Mouse (Mus musculus): ENCODE results near the gene Cdc34. TPM values are rescaled to one million over a fixed set of nuclear protein-coding genes. Genes with fewer than 3 reads are reported as not detected.

Gene Cdc34
- polyA plus RNA-seq, 1 experiment from 2014 or later, result 164 TPM

- Histone ChIP-seq H3K9me3 (replicated peaks) (0 out of 2 replicates have a peak, but pooled peaks cover 4% of the 10 kb centered on the region), H3K27me3 (no peaks in the 10 kb centered on the region), H3K27ac (no peak overlapping the region), H3K4me3 (replicated peaks) (no peak overlapping the region), H3K4me2 (no peak overlapping the region), H3K36me3 (peaks cover 65% of the 10 kb centered on the region), H3K9ac (no peak overlapping the region), H3K4me1 (replicated peaks) (peaks cover 28% of the 10 kb centered on the region)
- 94% methylated on average over 6 of the region's 6 CpGs for WGBS (ENCODE audit: insufficient replicate concordance)
- DNase-seq (no peak), ATAC-seq (ENCODE audit: low read depth) (no peak)
Observed at GRCm38 (mm10) chr10:79687513-79687912, 5.5 kb downstream of the Cdc34 start.

DNA sequence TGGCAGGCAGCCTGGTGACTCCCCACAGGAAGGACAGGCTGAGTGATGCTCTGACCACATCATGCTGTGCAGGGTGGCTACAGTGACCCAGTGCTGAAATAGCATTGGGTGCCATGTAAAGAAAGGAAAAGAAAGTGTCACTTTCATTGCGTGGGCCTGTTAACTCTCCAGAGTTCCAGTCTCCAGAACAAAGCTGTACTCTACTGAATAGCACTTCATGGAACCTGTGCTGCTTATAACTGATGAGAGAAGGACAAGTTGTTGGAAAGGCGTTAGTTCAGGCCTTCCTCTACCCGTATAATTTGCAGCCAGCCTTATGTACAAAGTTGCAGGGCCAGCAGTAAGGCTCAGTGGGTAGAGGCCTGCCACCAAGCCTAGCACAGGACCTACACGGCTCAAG is 6.7 kb downstream of the Cdc34 start, which contains the start of gene Gzmm:
Gene Gzmm (plus strand): TSS at position 301 of the 400 bp plus-strand sequence.
- WGBS (ENCODE audit: insufficient replicate concordance), result 83% methylated on average over 4 of the region's 4 CpGs
- 0 out of 2 replicates have a peak, but pooled peaks cover 4% of the 10 kb centered on the region for H3K9me3 ChIP-seq (replicated peaks)
- H3K36me3 ChIP-seq, result peaks cover 64% of the 10 kb centered on the region
- H3K4me3 ChIP-seq (replicated peaks), result no peak within 1 kb of the TSS
- no peak for ATAC-seq (ENCODE audit: low read depth)
- no peak within 1 kb of the TSS for H3K4me2 ChIP-seq
- no peak for DNase-seq
- H3K27me3 ChIP-seq, result no peaks in the 10 kb centered on the region
- no peak within 1 kb of the TSS for H3K27ac ChIP-seq
- H3K4me1 ChIP-seq (replicated peaks), result peaks cover 16% of the 10 kb centered on the region
- no peak within 1 kb of the TSS for H3K9ac ChIP-seq

DNA sequence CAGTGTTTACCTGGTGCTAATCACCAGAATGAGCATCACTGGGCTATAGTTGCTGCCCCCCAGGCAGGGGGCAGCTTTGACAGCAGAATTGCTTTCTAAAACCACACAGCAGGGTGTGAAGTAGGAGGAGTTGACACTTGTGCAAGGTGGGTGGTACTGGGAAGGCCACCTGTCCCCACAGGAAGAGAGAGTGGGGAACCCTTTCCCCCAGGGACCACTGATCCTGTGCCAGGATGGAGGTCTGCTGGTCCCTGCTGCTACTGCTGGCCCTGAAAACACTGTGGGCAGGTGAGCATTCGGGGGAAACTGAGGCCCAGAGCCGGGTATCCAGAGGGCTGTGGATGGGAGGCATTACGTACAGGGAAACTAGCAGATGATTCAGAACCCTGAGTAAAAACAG is 7.2 kb downstream of the Cdc34 start:
- H3K4me2 ChIP-seq, result no peak overlapping the region
- H3K36me3 ChIP-seq, result peaks cover 59% of the 10 kb centered on the region
- ATAC-seq (ENCODE audit: low read depth) (no peak), DNase-seq (no peak)
- no peak overlapping the region for H3K27ac ChIP-seq
- no peaks in the 10 kb centered on the region for H3K27me3 ChIP-seq
- H3K9me3 ChIP-seq (replicated peaks), result 0 out of 2 replicates have a peak, but pooled peaks cover 4% of the 10 kb centered on the region
- no peak overlapping the region for H3K9ac ChIP-seq
- 83% methylated on average over 3 of the region's 3 CpGs for WGBS (ENCODE audit: insufficient replicate concordance)
- peaks cover 12% of the 10 kb centered on the region for H3K4me1 ChIP-seq (replicated peaks)
- no peak overlapping the region for H3K4me3 ChIP-seq (replicated peaks)

DNA sequence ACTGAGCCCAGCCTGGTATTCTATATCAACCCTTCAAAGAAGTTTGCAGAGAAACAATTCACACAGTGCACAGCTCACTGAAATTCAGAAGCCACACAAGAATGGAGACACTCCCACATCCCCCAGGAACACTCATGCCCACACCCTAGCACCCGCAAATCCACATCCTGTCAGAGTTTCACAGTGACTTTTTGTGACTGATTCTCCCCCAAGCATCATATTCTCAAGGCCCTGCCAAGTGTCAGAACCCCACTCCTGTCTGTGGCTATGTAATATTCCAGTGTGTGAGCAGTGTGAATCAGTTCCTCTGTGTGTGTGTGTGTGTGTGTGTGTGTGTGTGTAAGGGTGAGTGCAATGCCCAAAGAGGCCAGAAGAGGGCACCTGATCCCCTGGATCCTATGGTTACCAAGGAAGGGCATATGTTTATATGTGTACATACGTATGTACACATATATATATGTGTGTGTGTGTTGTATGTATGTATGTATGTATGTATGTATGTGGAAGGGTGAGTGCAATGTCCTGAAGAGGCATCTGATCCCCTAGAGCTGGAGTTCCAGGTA is 10.1 kb downstream of the Cdc34 start:
- H3K36me3 ChIP-seq, result peaks cover 30% of the 10 kb centered on the region
- H3K4me3 ChIP-seq (replicated peaks), result no peak overlapping the region
- H3K27ac ChIP-seq, result no peak overlapping the region
- H3K4me1 ChIP-seq (replicated peaks), result peaks cover 11% of the 10 kb centered on the region
- 90% methylated on average over 2 of the region's 2 CpGs for WGBS (ENCODE audit: insufficient replicate concordance)
- no peak for DNase-seq
- H3K27me3 ChIP-seq, result no peaks in the 10 kb centered on the region
- H3K9me3 ChIP-seq (replicated peaks), result 0 out of 2 replicates have a peak, but pooled peaks cover 4% of the 10 kb centered on the region
- H3K9ac ChIP-seq, result no peak overlapping the region
- H3K4me2 ChIP-seq, result no peak overlapping the region
- no peak for ATAC-seq (ENCODE audit: low read depth)

DNA sequence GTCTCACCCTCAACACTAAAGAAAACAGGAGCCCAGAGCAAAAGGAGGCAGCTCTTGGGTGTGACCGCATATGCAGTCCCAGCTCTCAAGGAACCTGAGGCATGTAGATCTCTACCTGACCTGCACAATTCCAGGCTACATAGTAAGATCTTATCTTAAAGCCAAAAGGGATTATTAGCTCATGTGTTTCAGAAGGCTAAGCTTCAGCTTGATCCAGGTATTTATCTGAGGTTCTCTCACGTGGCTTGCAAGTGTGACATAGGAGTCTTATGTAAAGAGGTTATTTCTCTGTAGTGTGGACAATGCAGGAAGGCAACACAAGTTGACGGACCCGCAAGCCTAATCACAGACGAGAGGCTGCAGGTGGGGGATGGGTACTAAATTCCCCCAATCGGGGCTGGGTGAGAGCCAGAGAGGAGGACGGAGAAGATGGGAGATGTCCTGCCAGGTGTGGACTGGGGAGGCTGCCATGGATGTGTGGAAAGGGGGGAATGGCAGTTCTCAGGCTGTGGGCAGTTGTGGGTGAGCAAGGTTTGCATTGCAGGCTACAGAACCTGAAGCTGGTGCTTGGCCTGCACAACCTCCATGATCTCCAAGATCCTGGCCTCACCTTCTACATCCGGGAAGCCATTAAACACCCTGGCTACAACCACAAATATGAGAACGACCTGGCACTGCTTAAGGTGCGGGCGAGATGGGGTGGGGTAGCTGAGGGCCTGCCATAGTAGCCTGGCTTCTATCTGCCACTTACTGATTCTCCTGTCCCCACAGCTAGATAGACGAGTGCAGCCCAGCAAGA is 11.8 kb downstream of the Cdc34 start:
- DNase-seq, result no peak

GRCm38 (mm10) chr10:79694379-79694655 is 12.3 kb downstream of the Cdc34 start:
- Histone ChIP-seq H3K27ac (no peak overlapping the region), H3K4me2 (no peak overlapping the region), H3K4me1 (replicated peaks) (peaks cover 11% of the 10 kb centered on the region), H3K9me3 (replicated peaks) (0 out of 2 replicates have a peak, but pooled peaks cover 4% of the 10 kb centered on the region), H3K27me3 (no peaks in the 10 kb centered on the region), H3K4me3 (replicated peaks) (no peak overlapping the region), H3K36me3 (peaks cover 8% of the 10 kb centered on the region), H3K9ac (no peak overlapping the region)
- 71% methylated on average over 6 of the region's 6 CpGs for WGBS (ENCODE audit: insufficient replicate concordance)
- ATAC-seq (ENCODE audit: low read depth) (no peak), DNase-seq (no peak)

More for the DNA sequence above, 11.8 kb downstream of the Cdc34 start:
- WGBS (ENCODE audit: insufficient replicate concordance), result 71% methylated on average over 12 of the region's 12 CpGs
- peaks cover 13% of the 10 kb centered on the region for H3K36me3 ChIP-seq
- no peak overlapping the region for H3K9ac ChIP-seq
- peaks cover 11% of the 10 kb centered on the region for H3K4me1 ChIP-seq (replicated peaks)
- no peak overlapping the region for H3K4me2 ChIP-seq
- H3K4me3 ChIP-seq (replicated peaks), result no peak overlapping the region
- ATAC-seq (ENCODE audit: low read depth), result no peak
- 0 out of 2 replicates have a peak, but pooled peaks cover 4% of the 10 kb centered on the region for H3K9me3 ChIP-seq (replicated peaks)
- H3K27me3 ChIP-seq, result no peaks in the 10 kb centered on the region
- no peak overlapping the region for H3K27ac ChIP-seq

GRCm38 (mm10) chr10:79695231-79696128 is 13.5 kb downstream of the Cdc34 start:
- ATAC-seq (ENCODE audit: low read depth) (peak; percentile 64), DNase-seq (peak; percentile 69)
- Histone ChIP-seq H3K36me3 (no peaks in the 10 kb centered on the region), H3K27me3 (no peaks in the 10 kb centered on the region), H3K4me1 (replicated peaks) (peaks cover 11% of the 10 kb centered on the region), H3K4me2 (no peak overlapping the region), H3K9me3 (replicated peaks) (0 out of 2 replicates have a peak, but pooled peaks cover 4% of the 10 kb centered on the region), H3K27ac (no peak overlapping the region), H3K9ac (no peak overlapping the region), H3K4me3 (replicated peaks) (no peak overlapping the region)
- WGBS (ENCODE audit: insufficient replicate concordance), result 62% methylated on average over 13 of the region's 13 CpGs

GRCm38 (mm10) chr10:79696129-79696651 is 14.2 kb downstream of the Cdc34 start:
- Histone ChIP-seq H3K36me3 (no peaks in the 10 kb centered on the region), H3K9me3 (replicated peaks) (0 out of 2 replicates have a peak, but pooled peaks cover 4% of the 10 kb centered on the region), H3K9ac (no peak overlapping the region), H3K4me3 (replicated peaks) (no peak overlapping the region), H3K27me3 (no peaks in the 10 kb centered on the region), H3K4me2 (no peak overlapping the region), H3K4me1 (replicated peaks) (peaks cover 18% of the 10 kb centered on the region), H3K27ac (no peak overlapping the region)
- ATAC-seq (ENCODE audit: low read depth) (no peak), DNase-seq (no peak)
- WGBS (ENCODE audit: insufficient replicate concordance), result 60% methylated on average over 9 of the region's 9 CpGs

DNA sequence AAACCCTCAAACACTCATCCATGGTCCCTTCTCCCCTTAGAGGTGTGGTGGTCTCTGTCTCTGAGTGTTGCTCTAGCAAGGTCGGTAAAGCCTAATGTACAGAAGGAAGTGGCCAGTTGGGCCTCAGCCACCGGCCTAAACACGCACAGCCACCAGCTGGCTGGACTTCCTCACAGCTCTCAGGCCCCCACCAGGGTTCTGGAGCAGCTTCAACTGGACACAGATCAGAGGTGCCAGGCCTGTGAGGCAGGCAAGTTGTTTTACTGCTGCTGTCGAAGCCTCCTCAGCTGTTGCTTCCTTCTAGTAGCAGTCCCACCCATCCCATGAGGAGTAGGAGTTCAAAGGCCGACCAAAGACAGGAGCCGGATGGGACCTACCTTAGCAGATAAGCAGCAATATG is 15.9 kb downstream of the Cdc34 start:
- WGBS (ENCODE audit: insufficient replicate concordance), result 40% methylated on average over 6 of the region's 6 CpGs
- no peak overlapping the region for H3K27ac ChIP-seq

GRCm38 (mm10) chr10:79698459-79698858 is 16.5 kb downstream of the Cdc34 start:
- H3K9ac ChIP-seq, result no peak overlapping the region
- 79% methylated on average over 6 of the region's 6 CpGs for WGBS (ENCODE audit: insufficient replicate concordance)
- H3K4me2 ChIP-seq, result no peak overlapping the region
- no peaks in the 10 kb centered on the region for H3K36me3 ChIP-seq
- H3K4me3 ChIP-seq (replicated peaks), result no peak overlapping the region
- ATAC-seq (ENCODE audit: low read depth), result no peak
- no peaks in the 10 kb centered on the region for H3K9me3 ChIP-seq (replicated peaks)
- H3K27me3 ChIP-seq, result no peaks in the 10 kb centered on the region
- H3K4me1 ChIP-seq (replicated peaks), result peaks cover 27% of the 10 kb centered on the region
- H3K27ac ChIP-seq, result no peak overlapping the region
- DNase-seq, result no peak

More for the DNA sequence above, 15.9 kb downstream of the Cdc34 start:
- DNase-seq (no peak), ATAC-seq (ENCODE audit: low read depth) (no peak)
- no peak overlapping the region for H3K4me2 ChIP-seq
- no peaks in the 10 kb centered on the region for H3K9me3 ChIP-seq (replicated peaks)
- H3K4me3 ChIP-seq (replicated peaks), result no peak overlapping the region
- H3K36me3 ChIP-seq, result no peaks in the 10 kb centered on the region
- peaks cover 26% of the 10 kb centered on the region for H3K4me1 ChIP-seq (replicated peaks)
- H3K27me3 ChIP-seq, result no peaks in the 10 kb centered on the region
- no peak overlapping the region for H3K9ac ChIP-seq

DNA sequence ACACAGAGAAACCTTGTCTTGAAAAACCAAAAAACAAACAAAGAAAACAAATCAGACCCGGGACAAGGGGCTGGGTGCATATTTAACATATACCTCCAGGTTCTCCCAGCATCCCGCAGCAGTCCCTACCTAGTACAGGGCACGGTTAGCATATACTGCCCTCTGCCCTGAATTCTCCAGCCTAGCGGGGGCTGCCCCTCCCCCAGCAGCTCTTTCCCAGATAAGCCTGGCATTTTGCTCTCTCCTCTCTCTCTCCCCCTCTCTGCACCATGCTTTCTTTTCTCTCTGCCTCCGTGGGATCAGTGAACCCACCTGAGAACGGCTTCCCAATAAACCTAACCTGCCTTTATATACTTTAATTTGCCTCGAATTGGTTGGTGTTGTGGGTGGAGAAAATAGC is 18.7 kb downstream of the Cdc34 start:
- Histone ChIP-seq H3K4me1 (replicated peaks) (peaks cover 36% of the 10 kb centered on the region), H3K9me3 (replicated peaks) (no peaks in the 10 kb centered on the region), H3K27me3 (no peaks in the 10 kb centered on the region), H3K4me3 (replicated peaks) (no peak overlapping the region), H3K27ac (peak overlapping the region; percentile 73), H3K9ac (no peak overlapping the region), H3K4me2 (no peak overlapping the region), H3K36me3 (no peaks in the 10 kb centered on the region)
- 48% methylated on average over 7 of the region's 7 CpGs for WGBS (ENCODE audit: insufficient replicate concordance)
- ATAC-seq (ENCODE audit: low read depth) (no peak), DNase-seq (no peak)

Measured in liver, embryonic 13.5 days (tissue).